Mouse (Mus musculus) embryonic facial prominence, embryonic 15.5 days (tissue): ENCODE results near the gene B3gat1. TPM values are rescaled to one million over a fixed set of nuclear protein-coding genes. Genes with fewer than 3 reads are reported as not detected.

ENCODE experiments used
- ATAC-seq: fragments of 200-750 bp; cut with Nextera tagmentation; 2 replicates; pipeline ENCODE4 v1.8.0; 2017; ENCODE audit warnings: low read depth, moderate TSS enrichment; ENCODE audit not compliant: insufficient number of reproducible peaks, low FRiP score, low TSS enrichment
- H3K27ac ChIP-seq: fragments of 300-500 bp; sonication (generic); replicated peaks from 2 replicates; pipeline ENCODE4 v1.5.1; 2015; ENCODE audit warnings: mild to moderate bottlenecking, inconsistent platforms
- H3K27me3 ChIP-seq: fragments of 300-500 bp; sonication (generic); 2 replicates; pipeline ENCODE4 v1.6.1; 2015; ENCODE audit warnings: inconsistent platforms
- H3K36me3 ChIP-seq: fragments of 300-500 bp; sonication (generic); 2 replicates; pipeline ENCODE4 v1.6.1; 2015; ENCODE audit warnings: mild to moderate bottlenecking, inconsistent platforms
- H3K4me1 ChIP-seq: fragments of 300-500 bp; sonication (generic); 2 replicates; pipeline ENCODE4 v1.6.1; 2015; ENCODE audit warnings: inconsistent platforms
- H3K4me2 ChIP-seq: fragments of 300-500 bp; sonication (generic); replicated peaks from 2 replicates; pipeline ENCODE4 v1.6.1; 2015; ENCODE audit warnings: mild to moderate bottlenecking, inconsistent platforms
- H3K4me3 ChIP-seq: fragments of 300-500 bp; sonication (generic); replicated peaks from 2 replicates; pipeline ENCODE4 v1.5.1; 2015; ENCODE audit warnings: mild to moderate bottlenecking, inconsistent platforms
- H3K9ac ChIP-seq: fragments of 300-500 bp; sonication (generic); 2 replicates; pipeline ENCODE4 v1.6.1; 2015; ENCODE audit warnings: inconsistent platforms
- H3K9me3 ChIP-seq: fragments of 300-500 bp; sonication (generic); replicated peaks from 2 replicates; pipeline ENCODE4 v1.6.1; 2016; ENCODE audit warnings: inconsistent platforms
- WGBS: fragments of 180-500 bp; shearing (Covaris S2); methylation state at CpG from one replicate; pipeline ENCODE4 v1.1.7; 2015; 5-methylcytosine and 5-hydroxymethylcytosine counted together
- polyA plus RNA-seq: library from polyadenylated mRNA; unstranded; fragments of >200 nt; fragmentation: Nextera tagmentation; extraction: Ambion mirVana; gene quantifications from 2 replicates; pipeline ENCODE4 v1.2.1, GENCODE M21; 2015

Gene B3gat1
- polyA plus RNA-seq, 1 experiment from 2014 or later: 0.87 TPM

- Histone ChIP-seq H3K27ac (no peak overlapping the region), H3K4me1 (no peaks in the 10 kb centered on the region), H3K27me3 (peaks cover 20% of the 10 kb centered on the region; the same call in 1 of the 2 replicates), H3K4me3 (no peak overlapping the region), H3K4me2 (no peak overlapping the region), H3K9me3 (no peaks in the 10 kb centered on the region), H3K36me3 (no peaks in the 10 kb centered on the region), H3K9ac (no peak overlapping the region)
- WGBS: 36% methylated on average over 2 of the region's 2 CpGs
- no peak for ATAC-seq
Observed at GRCm38 (mm10) chr9:26727445-26727844, 6.1 kb upstream of the B3gat1 start.

- no peak for ATAC-seq
- Histone ChIP-seq H3K4me1 (peaks cover 5% of the 10 kb centered on the region), H3K27me3 (peaks cover 30% of the 10 kb centered on the region), H3K4me2 (no peak overlapping the region), H3K36me3 (no peaks in the 10 kb centered on the region), H3K27ac (no peak overlapping the region), H3K9ac (no peak overlapping the region), H3K4me3 (no peak overlapping the region), H3K9me3 (no peaks in the 10 kb centered on the region)
- 75% methylated on average over 2 of the region's 2 CpGs for WGBS
Observed at GRCm38 (mm10) chr9:26728556-26728955, 5.0 kb upstream of the B3gat1 start.

- Histone ChIP-seq H3K4me1 (peaks cover 13% of the 10 kb centered on the region), H3K4me3 (peak overlapping the region; percentile 50), H3K4me2 (peak overlapping the region; percentile 90), H3K9ac (no peak overlapping the region), H3K27ac (no peak overlapping the region), H3K9me3 (no peaks in the 10 kb centered on the region), H3K36me3 (no peaks in the 10 kb centered on the region), H3K27me3 (peaks cover 58% of the 10 kb centered on the region)
- no peak for ATAC-seq
- under 1% methylated on average over 37 of the region's 37 CpGs for WGBS
Observed at GRCm38 (mm10) chr9:26733986-26734385, 458 bp downstream of the B3gat1 start.

GRCm38 (mm10) chr9:26737116-26737515 is 3.6 kb downstream of the B3gat1 start:
- Histone ChIP-seq H3K4me3 (no peak overlapping the region), H3K4me2 (no peak overlapping the region), H3K4me1 (peaks cover 13% of the 10 kb centered on the region), H3K27me3 (peaks cover 41% of the 10 kb centered on the region), H3K9ac (no peak overlapping the region), H3K9me3 (no peaks in the 10 kb centered on the region), H3K36me3 (no peaks in the 10 kb centered on the region), H3K27ac (no peak overlapping the region)
- 60% methylated on average over 5 of the region's 5 CpGs for WGBS
- no peak for ATAC-seq

- Histone ChIP-seq H3K27ac (no peak overlapping the region), H3K36me3 (no peaks in the 10 kb centered on the region), H3K27me3 (no peaks in the 10 kb centered on the region; the same call in 1 of the 2 replicates), H3K4me2 (no peak overlapping the region), H3K9ac (no peak overlapping the region), H3K9me3 (no peaks in the 10 kb centered on the region), H3K4me3 (no peak overlapping the region), H3K4me1 (no peaks in the 10 kb centered on the region)
- WGBS: 85% methylated on average over 3 of the region's 3 CpGs
- no peak for ATAC-seq
Observed at GRCm38 (mm10) chr9:26742817-26743216, 9.3 kb downstream of the B3gat1 start.

GRCm38 (mm10) chr9:26747121-26747520 is 13.6 kb downstream of the B3gat1 start:
- 48% methylated on average over 4 of the region's 4 CpGs for WGBS
- Histone ChIP-seq H3K27ac (no peak overlapping the region), H3K4me2 (no peak overlapping the region), H3K36me3 (no peaks in the 10 kb centered on the region), H3K4me1 (no peaks in the 10 kb centered on the region), H3K4me3 (no peak overlapping the region), H3K9me3 (no peaks in the 10 kb centered on the region), H3K27me3 (no peaks in the 10 kb centered on the region), H3K9ac (no peak overlapping the region)
- ATAC-seq: no peak

- Histone ChIP-seq H3K27me3 (no peaks in the 10 kb centered on the region), H3K9ac (no peak overlapping the region), H3K9me3 (no peaks in the 10 kb centered on the region), H3K27ac (no peak overlapping the region), H3K36me3 (no peaks in the 10 kb centered on the region), H3K4me2 (no peak overlapping the region), H3K4me3 (no peak overlapping the region), H3K4me1 (no peaks in the 10 kb centered on the region)
- ATAC-seq: no peak
- 68% methylated on average over 4 of the region's 4 CpGs for WGBS
Observed at GRCm38 (mm10) chr9:26748893-26749292, 15.4 kb downstream of the B3gat1 start.

GRCm38 (mm10) chr9:26760081-26760480 is 26.6 kb downstream of the B3gat1 start:
- no peak for ATAC-seq
- 34% methylated on average over 9 of the region's 9 CpGs for WGBS

GRCm38 (mm10) chr9:26760576-26760975 is 27.0 kb downstream of the B3gat1 start:
- Histone ChIP-seq H3K9ac (no peak overlapping the region), H3K9me3 (no peaks in the 10 kb centered on the region), H3K27me3 (no peaks in the 10 kb centered on the region), H3K4me3 (no peak overlapping the region), H3K36me3 (no peaks in the 10 kb centered on the region), H3K27ac (no peak overlapping the region), H3K4me1 (no peaks in the 10 kb centered on the region), H3K4me2 (no peak overlapping the region)
- WGBS: 67% methylated on average over 5 of the region's 5 CpGs
- ATAC-seq: no peak

More at GRCm38 (mm10) chr9:26760081-26760480, 26.6 kb downstream of the B3gat1 start:
- no peak overlapping the region for H3K27ac ChIP-seq
- no peaks in the 10 kb centered on the region for H3K27me3 ChIP-seq
- H3K36me3 ChIP-seq: no peaks in the 10 kb centered on the region
- H3K9ac ChIP-seq: no peak overlapping the region
- no peak overlapping the region for H3K4me2 ChIP-seq
- H3K4me3 ChIP-seq: no peak overlapping the region
- no peaks in the 10 kb centered on the region for H3K4me1 ChIP-seq
- H3K9me3 ChIP-seq: no peaks in the 10 kb centered on the region

GRCm38 (mm10) chr9:26762477-26762876 is 28.9 kb downstream of the B3gat1 start:
- H3K9me3 ChIP-seq: no peaks in the 10 kb centered on the region
- H3K27ac ChIP-seq: no peak overlapping the region
- no peaks in the 10 kb centered on the region for H3K36me3 ChIP-seq
- no peak overlapping the region for H3K4me2 ChIP-seq
- no peak overlapping the region for H3K4me3 ChIP-seq
- H3K9ac ChIP-seq: no peak overlapping the region
- no peak for ATAC-seq
- H3K27me3 ChIP-seq: no peaks in the 10 kb centered on the region
- 80% methylated on average over 6 of the region's 6 CpGs for WGBS
- H3K4me1 ChIP-seq: no peaks in the 10 kb centered on the region

GRCm38 (mm10) chr9:26768181-26768580 is 34.7 kb downstream of the B3gat1 start:
- ATAC-seq: no peak
- no peaks in the 10 kb centered on the region for H3K4me1 ChIP-seq
- H3K9me3 ChIP-seq: no peaks in the 10 kb centered on the region
- no peak overlapping the region for H3K4me2 ChIP-seq
- no peaks in the 10 kb centered on the region for H3K27me3 ChIP-seq
- H3K27ac ChIP-seq: no peak overlapping the region
- no peak overlapping the region for H3K9ac ChIP-seq
- no peaks in the 10 kb centered on the region for H3K36me3 ChIP-seq
- H3K4me3 ChIP-seq: no peak overlapping the region
- WGBS: 77% methylated on average over 3 of the region's 3 CpGs

GRCm38 (mm10) chr9:26775700-26776099 is 42.2 kb downstream of the B3gat1 start:
- WGBS: 83% methylated on average over 2 of the region's 2 CpGs
- no peaks in the 10 kb centered on the region for H3K36me3 ChIP-seq

More at GRCm38 (mm10) chr9:26775700-26776099, 42.2 kb downstream of the B3gat1 start:
- Histone ChIP-seq H3K4me2 (no peak overlapping the region), H3K27ac (no peak overlapping the region), H3K9ac (no peak overlapping the region), H3K27me3 (no peaks in the 10 kb centered on the region), H3K4me1 (no peaks in the 10 kb centered on the region), H3K9me3 (no peaks in the 10 kb centered on the region), H3K4me3 (no peak overlapping the region)
- ATAC-seq: no peak
